Mouse (Mus musculus) liver, postnatal 0 days (tissue): ENCODE data around the gene Zfp287. TPM values are rescaled to one million over a fixed set of nuclear protein-coding genes. Genes with fewer than 3 reads are reported as not detected.

Experiments
- ATAC-seq: fragments of 200-750 bp; cut with Nextera tagmentation; 2 replicates; pipeline ENCODE4 v1.8.0; 2017; ENCODE audit warnings: mild to moderate bottlenecking, moderate library complexity
- DNase-seq: peaks from one replicate; pipeline ENCODE4 v3.0.0-alpha.2; 2016
- H3K27ac ChIP-seq: fragments of 300-500 bp; sonication (generic); 2 replicates; pipeline ENCODE4 v1.5.1; 2014; ENCODE audit warnings: antibody characterized with exemption, moderate library complexity, mild to moderate bottlenecking, low read depth
- H3K27me3 ChIP-seq: fragments of 300-500 bp; sonication (generic); 2 replicates; pipeline ENCODE4 v1.6.1; 2014; ENCODE audit warnings: low read length, control low read depth, mixed read lengths; ENCODE audit not compliant: insufficient read depth
- H3K36me3 ChIP-seq: fragments of 300-500 bp; sonication (generic); replicated peaks from 2 replicates; pipeline ENCODE4 v1.6.1; 2014; ENCODE audit warnings: mild to moderate bottlenecking, control low read depth, low read length, moderate library complexity, mixed read lengths; ENCODE audit not compliant: insufficient read depth
- H3K4me1 ChIP-seq: fragments of 300-500 bp; sonication (generic); 2 replicates; pipeline ENCODE4 v1.6.1; 2014; ENCODE audit warnings: antibody characterized with exemption, mild to moderate bottlenecking, control low read depth; ENCODE audit not compliant: insufficient read depth
- H3K4me2 ChIP-seq: fragments of 300-500 bp; sonication (generic); 2 replicates; pipeline ENCODE4 v1.6.1; 2014; ENCODE audit warnings: low read depth, mild to moderate bottlenecking, low read length, moderate library complexity, mixed read lengths
- H3K4me3 ChIP-seq: fragments of 300-500 bp; sonication (generic); 2 replicates; pipeline ENCODE4 v1.5.1; 2014; ENCODE audit warnings: low read depth, low read length
- H3K9ac ChIP-seq: fragments of 300-500 bp; sonication (generic); replicated peaks from 2 replicates; pipeline ENCODE4 v1.6.1; 2014; ENCODE audit warnings: mild to moderate bottlenecking, moderate library complexity
- H3K9me3 ChIP-seq: fragments of 300-500 bp; sonication (generic); 2 replicates; pipeline ENCODE4 v1.6.1; 2016; ENCODE audit warnings: mild to moderate bottlenecking, control low read depth, low read length, mixed read lengths
- CTCF ChIP-seq: sonication (generic); IDR thresholded peaks from 2 replicates; pipeline ENCODE4 v1.5.1; 2016; ENCODE audit warnings: antibody characterized with exemption, low read depth
- EP300 ChIP-seq: IDR thresholded peaks from 2 replicates; pipeline ENCODE4 v1.6.1; 2016; ENCODE audit warnings: antibody characterized with exemption, low read depth, mild to moderate bottlenecking
- whole genome bisulfite sequencing: fragments of 180-500 bp; shearing (Covaris S2); extraction: QIAGEN DNeasy Blood & Tissue Kit; methylation state at CpG from one replicate; pipeline ENCODE4 v1.1.7; 2014; ENCODE audit not compliant: insufficient replicate concordance; 5-methylcytosine and 5-hydroxymethylcytosine counted together
- polyA plus RNA-seq: library from polyadenylated mRNA; unstranded; fragments of >200 nt; fragmentation: Nextera tagmentation; extraction: Ambion mirVana; gene quantifications from 2 replicates; pipeline ENCODE4 v1.2.1, GENCODE M21; 2015

The Zfp287 gene
- polyA plus RNA-seq, 1 experiment from 2014 or later: 0.35 TPM

GRCm38 (mm10) chr11:62693299-62694184 lies 38.2 kb downstream of the Zfp287 start:
- WGBS: 24% methylated on average over 9 of the region's 11 CpGs
- Histone ChIP-seq H3K27ac (no peak overlapping the region), H3K9ac (no peak overlapping the region), H3K36me3 (no peaks in the 10 kb centered on the region), H3K4me2 (no peak overlapping the region), H3K4me3 (no peak overlapping the region), H3K4me1 (no peaks in the 10 kb centered on the region), H3K27me3 (no peaks in the 10 kb centered on the region), H3K9me3 (no peaks in the 10 kb centered on the region)
- TF ChIP-seq EP300: no peak
- TF ChIP-seq CTCF: peak; percentile 76
- peak; percentile 43 for DNase-seq
- peak; percentile 64; the same call in 1 of the 2 replicates for ATAC-seq

GRCm38 (mm10) chr11:62691592-62691991 lies 40.1 kb downstream of the Zfp287 start:
- no peaks in the 10 kb centered on the region for H3K27me3 ChIP-seq
- no peak for TF ChIP-seq CTCF
- no peak for TF ChIP-seq EP300
- no peak overlapping the region for H3K9ac ChIP-seq
- H3K27ac ChIP-seq: no peak overlapping the region
- no peaks in the 10 kb centered on the region for H3K36me3 ChIP-seq
- no peak overlapping the region for H3K4me2 ChIP-seq
- no peak for DNase-seq
- no peaks in the 10 kb centered on the region for H3K4me1 ChIP-seq
- no peak overlapping the region for H3K4me3 ChIP-seq
- WGBS: 73% methylated on average over 3 of the region's 3 CpGs
- H3K9me3 ChIP-seq: no peaks in the 10 kb centered on the region
- no peak for ATAC-seq

- 74% methylated on average over 4 of the region's 4 CpGs for WGBS
- H3K27ac ChIP-seq: no peak overlapping the region
- ATAC-seq (no peak), DNase-seq (no peak)
- no peaks in the 10 kb centered on the region for H3K36me3 ChIP-seq
- H3K4me3 ChIP-seq: no peak overlapping the region
- 0 out of 2 replicates have a peak, but pooled peaks cover 3% of the 10 kb centered on the region for H3K4me1 ChIP-seq
- no peak overlapping the region for H3K9ac ChIP-seq
- H3K4me2 ChIP-seq: no peak overlapping the region
- H3K9me3 ChIP-seq: no peaks in the 10 kb centered on the region
- H3K27me3 ChIP-seq: no peaks in the 10 kb centered on the region
- no peak for TF ChIP-seq EP300
- TF ChIP-seq CTCF: no peak
Measured at GRCm38 (mm10) chr11:62679954-62680353, 51.8 kb downstream of the Zfp287 start.

GRCm38 (mm10) chr11:62678778-62679354 lies 52.8 kb downstream of the Zfp287 start:
- Histone ChIP-seq H3K4me1 (0 out of 2 replicates have a peak, but pooled peaks cover 3% of the 10 kb centered on the region), H3K27ac (no peak overlapping the region), H3K9me3 (no peaks in the 10 kb centered on the region), H3K27me3 (no peaks in the 10 kb centered on the region), H3K9ac (no peak overlapping the region), H3K36me3 (no peaks in the 10 kb centered on the region), H3K4me3 (no peak overlapping the region), H3K4me2 (0 out of 2 replicates have a peak overlapping the region, but pooled peaks have one; percentile 6)
- ATAC-seq (peak; percentile 73), DNase-seq (no peak)
- WGBS: 63% methylated on average over 7 of the region's 7 CpGs
- no peak for TF ChIP-seq EP300
- no peak for TF ChIP-seq CTCF

- Histone ChIP-seq H3K27ac (no peak overlapping the region), H3K9ac (no peak overlapping the region), H3K27me3 (no peaks in the 10 kb centered on the region), H3K4me2 (no peak overlapping the region), H3K36me3 (no peaks in the 10 kb centered on the region), H3K4me3 (no peak overlapping the region), H3K4me1 (0 out of 2 replicates have a peak, but pooled peaks cover 3% of the 10 kb centered on the region), H3K9me3 (no peaks in the 10 kb centered on the region)
- TF ChIP-seq CTCF (no peak), EP300 (no peak)
- no peak for ATAC-seq
- DNase-seq: no peak
- WGBS: 77% methylated on average over 4 of the region's 4 CpGs
Measured at GRCm38 (mm10) chr11:62676290-62676596, 55.5 kb downstream of the Zfp287 start.

- no peaks in the 10 kb centered on the region for H3K9me3 ChIP-seq
- DNase-seq (peak; percentile 66), ATAC-seq (peak; percentile 87)
- no peak overlapping the region for H3K27ac ChIP-seq
- H3K36me3 ChIP-seq: no peaks in the 10 kb centered on the region
- no peak overlapping the region for H3K9ac ChIP-seq
- peak overlapping the region; percentile 62 for H3K4me2 ChIP-seq
- no peaks in the 10 kb centered on the region for H3K27me3 ChIP-seq
- 0 out of 2 replicates have a peak, but pooled peaks cover 3% of the 10 kb centered on the region for H3K4me1 ChIP-seq
- TF ChIP-seq EP300: no peak
- TF ChIP-seq CTCF: peak; percentile 85
- 0 out of 2 replicates have a peak overlapping the region, but pooled peaks have one; percentile 13 for H3K4me3 ChIP-seq
- WGBS: 18% methylated on average over 17 of the region's 17 CpGs
Measured at GRCm38 (mm10) chr11:62675480-62676289, 56.0 kb downstream of the Zfp287 start.
